8 mouse cellular contexts compared by ENCODE assay signal in genomic region chr14:120373026-120374024, GRCm38 (mm10).
A peak's percentile ranks its signal among the peaks of the same experiment; 100 is the strongest.
DNase-seq lines count a peak whose midpoint lies in the region; ATAC-seq and TF ChIP-seq lines count a peak whose summit lies in the region.

No protein-coding gene starts in this region.

- TF ChIP-seq POLR2A in limb, embryonic 14.5 days (IDR thresholded peaks at IDR 0.05; ENCODE audit: borderline replicate concordance, extremely low read depth, insufficient read depth, insufficient read length): no peak

- H3K27ac ChIP-seq in brown adipose tissue, adult 24 weeks (replicated peaks; ENCODE audit: low read depth, low read length): peak overlapping the region; percentile 61
- H3K27ac ChIP-seq in limb, embryonic 14.5 days (replicated peaks; ENCODE audit: low read depth, low read length): peak overlapping the region; percentile 52; the same call in 1 of the 2 replicates

- H3K4me2 ChIP-seq in limb, embryonic 14.5 days (replicated peaks; ENCODE audit: low read depth, low read length, severe bottlenecking): no peak overlapping the region

- no peak; the same call in 1 of the 2 replicates for ATAC-seq in limb, embryonic 14.5 days (ENCODE audit: low FRiP score, low read depth)

- H3K9me3 ChIP-seq in limb, embryonic 14.5 days (ENCODE audit: control insufficient read depth, low read length): no peaks in the 10 kb centered on the region

- H3K4me3 ChIP-seq in brown adipose tissue, adult 24 weeks (ENCODE audit: insufficient read depth, low read depth, low read length): no peak overlapping the region
- H3K4me3 ChIP-seq in limb, embryonic 14.5 days (replicated peaks; ENCODE audit: low read length): no peak overlapping the region

- 0 out of 2 replicates have a peak, but pooled peaks cover 4% of the 10 kb centered on the region for H3K36me3 ChIP-seq in limb, embryonic 14.5 days (ENCODE audit: control insufficient read depth, insufficient read depth, low read length)

- peaks cover 61% of the 10 kb centered on the region for H3K4me1 ChIP-seq in brown adipose tissue, adult 24 weeks (ENCODE audit: control insufficient read depth, insufficient read depth, insufficient read length, low read length)
- peaks cover 74% of the 10 kb centered on the region for H3K4me1 ChIP-seq in limb, embryonic 14.5 days (ENCODE audit: control insufficient read depth, insufficient read depth, low read length)

- peak; percentile 73 for DNase-seq in adrenal gland, adult 2 months
- DNase-seq in adrenal gland, adult 18-20 months (ENCODE audit: low spot score in 2 of 2): no peak
- DNase-seq in layer of hippocampus, adult 18-20 months (ENCODE audit: low spot score in 2 of 2): peak; percentile 42 to 60
- no peak for DNase-seq in layer of hippocampus, postnatal 25 days (ENCODE audit: extremely low spot score in 1 of 2, low spot score in 1 of 2)
- no peak for DNase-seq in limb, embryonic 14.5 days (ENCODE audit: low spot score)
- DNase-seq in ovary, postnatal 14 days (ENCODE audit: low spot score): no peak
- DNase-seq in spleen, postnatal 4 days (ENCODE audit: low spot score in 2 of 2): no peak

- H3K27me3 ChIP-seq in limb, embryonic 14.5 days (ENCODE audit: control insufficient read depth, insufficient read depth, low read length): no peaks in the 10 kb centered on the region

- H3K9ac ChIP-seq in limb, embryonic 14.5 days (ENCODE audit: low read depth, low read length, severe bottlenecking): no peak overlapping the region

- WGBS in limb, embryonic 14.5 days: 33% methylated on average over 11 of the region's 11 CpGs

Comparison
In these comparisons a context has a peak if more than half of its experiments do, and no peak if none do; other contexts are left out.
1. DNase-seq: peak in adrenal gland, adult 2 months (single experiment) and layer of hippocampus, adult 18-20 months (2 of 2); none in adrenal gland, adult 18-20 months (0 of 2), layer of hippocampus, postnatal 25 days (0 of 2), limb, embryonic 14.5 days (single experiment), ovary, postnatal 14 days (single experiment) and spleen, postnatal 4 days (0 of 2).